In genomic region chr13:113850431-113851034, GRCm38 (mm10) we compare ENCODE assay signal across 10 mouse cellular contexts. TPM values are rescaled to one million over a fixed set of nuclear protein-coding genes. Genes with fewer than 3 reads are reported as not detected.
DNase-seq lines count a peak whose midpoint lies in the region; ATAC-seq and TF ChIP-seq lines count a peak whose summit lies in the region.
"Had no signal": no experiment of that assay in that cellular context is flagged by ENCODE, and none has a peak within 500 bp of the region (broad histone marks: within the 10 kb centered on the region; RNA-seq: fewer than 3 reads in every experiment).

No protein-coding gene starts in this region.

- H3K9ac ChIP-seq in heart, embryonic 14.5 days (ENCODE audit: low read length) = no peak overlapping the region
- no peak overlapping the region for H3K9ac ChIP-seq in liver, embryonic 14.5 days (replicated peaks)
- H3K9ac ChIP-seq: forebrain, embryonic 13.5 days had no signal

- H3K27ac ChIP-seq in kidney, adult 2 months (ENCODE audit: insufficient read depth, low read depth, low read length) = no peak overlapping the region
- peak overlapping the region; percentile 4 to 45; a peak in 1 of 4 replicates for H3K27ac ChIP-seq in heart, embryonic 14.5 days (replicated peaks in 1 of 2; ENCODE audit: control insufficient read depth in 1 of 2, insufficient read depth in 1 of 2, low read depth in 2 of 2, low read length in 2 of 2)
- peak overlapping the region; percentile 31 for H3K27ac ChIP-seq in liver, embryonic 14.5 days
- H3K27ac ChIP-seq: forebrain, embryonic 13.5 days had no signal

- no peaks in the 10 kb centered on the region for H3K36me3 ChIP-seq in kidney, adult 2 months (ENCODE audit: control insufficient read depth, insufficient read depth, low read length)
- 0 out of 2 replicates have a peak, but pooled peaks cover 4% of the 10 kb centered on the region for H3K36me3 ChIP-seq in heart, embryonic 14.5 days (ENCODE audit: control insufficient read depth, insufficient read depth, low read length)
- H3K36me3 ChIP-seq in liver, embryonic 14.5 days (replicated peaks; ENCODE audit: control insufficient read depth, insufficient read depth, low read depth) = no peaks in the 10 kb centered on the region

- no peak overlapping the region for H3K4me2 ChIP-seq in heart, embryonic 14.5 days (ENCODE audit: low read length)
- H3K4me2 ChIP-seq in liver, embryonic 14.5 days (ENCODE audit: low read depth) = no peak overlapping the region; the same call in 1 of the 2 replicates
- H3K4me2 ChIP-seq: forebrain, embryonic 13.5 days had no signal

- DNase-seq in kidney, adult 2 months = peak; percentile 50
- no peak for DNase-seq in kidney, adult 18-20 months
- peak; percentile 98 for DNase-seq in R1 (ENCODE audit: low read depth, low spot score)
- DNase-seq in liver, embryonic 14.5 days (ENCODE audit: low read depth in 3 of 3, low spot score in 3 of 3) = no peak
- DNase-seq in urinary bladder, adult 2 months (ENCODE audit: low spot score) = no peak

- TF ChIP-seq EP300 in liver, embryonic 14.5 days (IDR thresholded peaks at IDR 0.05; ENCODE audit: low read depth) = no peak

- H3K4me3 ChIP-seq in kidney, adult 2 months (ENCODE audit: insufficient read depth, low read depth, low read length) = no peak overlapping the region
- H3K4me3 ChIP-seq in heart, embryonic 14.5 days (ENCODE audit: control insufficient read depth in 1 of 2, insufficient read depth in 1 of 2, low read depth in 1 of 2, low read length in 2 of 2) = no peak overlapping the region
- no peak overlapping the region for H3K4me3 ChIP-seq in liver, embryonic 14.5 days (ENCODE audit: insufficient read depth in 1 of 2, low read depth in 2 of 2, low read length in 2 of 2)
- H3K4me3 ChIP-seq: forebrain, embryonic 13.5 days had no signal

- TF ChIP-seq CTCF in kidney, adult 2 months (conservative IDR thresholded peaks at IDR 0.05; ENCODE audit: insufficient read depth, insufficient read length, low read depth, low read length) = no peak
- no peak for TF ChIP-seq CTCF in liver, embryonic 14.5 days (IDR thresholded peaks at IDR 0.05; ENCODE audit: low read depth)

- no peak for ATAC-seq in heart, embryonic 14.5 days (ENCODE audit: insufficient number of reproducible peaks, insufficient read depth, low FRiP score, low read depth)
- ATAC-seq in liver, embryonic 14.5 days (ENCODE audit: insufficient read depth) = peak; percentile 64
- ATAC-seq in monocyte, adult 5-6 weeks (replicated peaks; ENCODE audit: insufficient number of reproducible peaks, low FRiP score, low TSS enrichment, poor library complexity, severe bottlenecking) = no peak
- ATAC-seq in megakaryocyte, adult 5-6 weeks (ENCODE audit: poor library complexity, severe bottlenecking) = no peak
- ATAC-seq: forebrain, embryonic 13.5 days had no signal

- H3K27me3 ChIP-seq in kidney, adult 2 months (replicated peaks; ENCODE audit: control insufficient read depth, insufficient read depth, low read length) = no peaks in the 10 kb centered on the region
- no peaks in the 10 kb centered on the region for H3K27me3 ChIP-seq in heart, embryonic 14.5 days (ENCODE audit: control insufficient read depth, insufficient read depth, low read length)
- no peaks in the 10 kb centered on the region for H3K27me3 ChIP-seq in liver, embryonic 14.5 days (ENCODE audit: control insufficient read depth, insufficient read depth, low read length)
- H3K27me3 ChIP-seq: forebrain, embryonic 13.5 days had no signal

- no peak for TF ChIP-seq POLR2A in kidney, adult 2 months (IDR thresholded peaks at IDR 0.05; ENCODE audit: low read depth, low read length)

- H3K4me1 ChIP-seq in kidney, adult 2 months (ENCODE audit: control insufficient read depth, insufficient read depth, low read length) = peaks cover 16% of the 10 kb centered on the region
- H3K4me1 ChIP-seq in heart, embryonic 14.5 days (ENCODE audit: control insufficient read depth in 2 of 2, insufficient read depth in 2 of 2, low read length in 2 of 2) = peaks cover 11 to 27% of the 10 kb centered on the region in 2 experiments
- peaks cover 51 to 56% of the 10 kb centered on the region in 2 experiments for H3K4me1 ChIP-seq in liver, embryonic 14.5 days (replicated peaks; ENCODE audit: control insufficient read depth in 2 of 2, insufficient read depth in 2 of 2, low read length in 1 of 2)

- no peaks in the 10 kb centered on the region for H3K9me3 ChIP-seq in heart, embryonic 14.5 days (ENCODE audit: control insufficient read depth, low read length)
- H3K9me3 ChIP-seq in liver, embryonic 14.5 days (ENCODE audit: control insufficient read depth, low read length) = no peaks in the 10 kb centered on the region
- H3K9me3 ChIP-seq: forebrain, embryonic 13.5 days; G1E had no signal

- WGBS in kidney, adult 2 months = 40% methylated on average over 8 of the region's 8 CpGs
- 27% methylated on average over 8 of the region's 8 CpGs for WGBS in heart, embryonic 14.5 days
- WGBS in liver, embryonic 14.5 days (ENCODE audit: insufficient replicate concordance) = 60% methylated on average over 8 of the region's 8 CpGs

RNA-seq across cellular contexts. Expression of gene Arl15, which starts 56.2 kb away (rescaled TPM):
- polyA plus RNA-seq in kidney, adult 2 months (2012; rRNA removed) = 8.3 and 9.4 TPM in 2 replicates
- polyA plus RNA-seq in heart, embryonic 14.5 days (2014; fragmentation: Nextera tagmentation; extraction: Ambion mirVana) = 8.0 and 8.3 TPM in 2 replicates
- polyA plus RNA-seq in liver, embryonic 14.5 days (2012; rRNA removed) = 1.9 and 2.0 TPM in 2 replicates
- polyA plus RNA-seq in liver, embryonic 14.5 days (2014; fragmentation: Nextera tagmentation; extraction: Ambion mirVana) = 2.6 and 3.0 TPM in 2 replicates
- total RNA-seq in monocyte, adult 5-6 weeks (2017) = 8.4 to 11.4 TPM (median 11.3 TPM) in 3 replicates
- 2.8 and 6.9 TPM in 2 replicates for polyA plus RNA-seq in urinary bladder, adult 2 months (2012; rRNA removed)
- total RNA-seq in megakaryocyte, adult 5-6 weeks (2015) = 11.0 and 14.3 TPM in 2 replicates
- 12.1 and 13.5 TPM in 2 replicates for total RNA-seq in megakaryocyte, adult 5-6 weeks (2017)

Comparison
In these comparisons a context has a peak if more than half of its experiments do, and no peak if none do; other contexts are left out.
1. DNase-seq: peak in kidney, adult 2 months (single experiment) and R1 (single experiment); none in kidney, adult 18-20 months (single experiment), liver, embryonic 14.5 days (0 of 3) and urinary bladder, adult 2 months (single experiment).